Mouse (Mus musculus) frontal cortex, postnatal 10 days (tissue): Measurements from ENCODE around the gene Cbx1.

ENCODE experiments used
- DNase-seq, 2 experiments: peaks; one replicate each; pipeline ENCODE4 v3.0.0; 2022; ENCODE audit warnings: low spot score in 2 of 2, mixed read lengths in 1 of 2

Cbx1 gene

GRCm38 (mm10) chr11:96788871-96789795 is at the start of gene Cbx1:
Cbx1 (plus strand) TSS chr11:96789127.
- DNase-seq, result peak; percentile 83 to 88

DNA sequence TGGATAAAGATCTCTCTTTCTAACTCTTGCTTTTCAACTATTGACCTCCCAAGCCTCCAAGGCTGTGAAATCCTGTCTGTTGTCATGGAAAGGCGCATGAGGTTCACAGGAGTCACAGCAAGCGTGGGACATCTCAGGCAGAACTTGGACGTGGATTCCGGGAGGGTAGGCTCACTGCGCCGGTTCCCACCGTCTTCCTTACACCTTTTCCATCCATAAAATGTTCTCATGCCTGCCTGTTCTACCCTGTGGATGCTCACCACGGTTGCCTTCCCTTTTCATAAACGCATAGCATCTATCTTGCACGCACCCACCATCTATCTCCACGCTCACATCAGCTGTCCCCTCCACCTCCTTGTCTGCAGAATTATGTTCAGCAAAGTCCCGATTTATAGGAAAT is 48.1 kb upstream of the Cbx1 start:
- no peak for DNase-seq

DNA sequence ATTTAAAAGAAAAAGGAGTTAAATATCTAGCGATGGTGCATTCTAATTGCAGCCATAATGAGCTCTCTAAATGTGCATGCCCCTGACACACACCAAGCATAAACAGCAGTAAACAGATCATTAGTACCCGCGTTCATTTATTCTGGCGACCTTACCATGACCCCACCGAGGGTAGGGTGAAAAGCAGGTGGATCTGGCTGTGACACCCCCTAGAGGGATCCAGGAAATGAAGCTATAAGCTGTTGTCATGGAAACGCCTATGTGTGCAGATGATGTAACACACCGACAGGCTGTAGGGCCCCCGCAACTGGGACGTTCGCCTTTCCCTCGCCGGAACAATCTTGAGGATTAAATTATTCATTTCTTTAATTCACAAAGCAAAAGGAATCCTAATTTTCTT is 46.9 kb upstream of the Cbx1 start:
- no peak for DNase-seq

- no peak for DNase-seq
These were observed 45.9 kb upstream of the Cbx1 start for GRCm38 (mm10) chr11:96743000-96743399.

DNA sequence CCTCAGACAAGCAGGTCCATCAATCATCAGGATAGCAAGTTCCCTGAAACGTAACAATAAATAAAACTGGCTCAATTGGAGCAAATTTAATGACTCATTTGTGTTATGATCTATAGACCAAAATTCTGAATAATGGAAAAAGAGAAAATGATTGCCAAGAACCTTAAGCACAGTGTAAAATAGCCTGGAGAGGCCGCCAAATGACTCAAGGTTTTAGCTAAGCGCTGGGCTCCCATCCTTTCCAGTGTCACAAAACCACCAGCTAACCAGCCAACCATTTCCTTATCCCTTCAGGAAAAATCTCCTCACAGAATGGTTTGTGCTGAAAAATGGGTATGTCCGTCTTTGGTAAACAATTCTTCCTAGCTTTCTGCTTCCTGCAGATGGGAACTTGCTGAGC is 45.0 kb upstream of the Cbx1 start:
- no peak for DNase-seq

DNA sequence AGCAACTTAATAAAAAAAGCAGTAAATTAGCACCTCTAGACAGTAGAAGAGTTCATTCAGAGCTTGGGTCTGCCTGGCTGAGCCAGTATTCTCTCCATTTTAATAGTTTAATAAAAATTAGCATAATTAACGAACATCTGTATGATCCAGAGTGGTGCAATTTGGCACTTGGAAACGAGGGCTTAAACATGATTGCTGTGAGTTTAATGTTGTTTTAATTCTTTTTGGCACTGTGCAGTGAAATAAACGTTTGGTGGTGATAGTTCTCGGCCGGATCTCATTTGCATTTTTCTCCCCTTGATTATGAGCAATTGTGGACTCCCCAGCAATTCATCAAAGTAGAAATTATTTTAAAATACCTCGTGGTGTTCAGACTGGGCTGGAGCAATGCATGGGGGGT is 42.3 kb upstream of the Cbx1 start:
- no peak for DNase-seq

DNA sequence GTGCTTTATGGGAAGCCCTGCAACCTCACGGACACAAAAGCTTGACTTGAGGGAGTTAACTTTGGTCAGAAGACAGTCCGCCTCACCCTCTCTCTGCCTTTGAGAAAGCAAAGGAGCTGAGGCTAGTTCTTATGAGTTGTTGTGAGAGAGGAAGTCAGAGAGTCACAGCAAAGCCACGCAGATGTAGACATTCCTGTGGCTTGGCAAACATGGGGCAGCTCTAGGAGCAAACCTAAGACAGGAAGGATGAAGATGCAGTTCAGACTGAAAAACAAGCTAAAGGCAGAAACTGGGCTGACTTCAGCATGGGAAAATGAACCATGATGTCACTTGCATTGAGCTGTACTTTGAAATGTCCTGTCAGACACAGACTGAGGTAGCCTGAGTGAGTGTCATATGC is 41.4 kb upstream of the Cbx1 start:
- no peak for DNase-seq

- no peak for DNase-seq
These were observed 33.6 kb upstream of the Cbx1 start for GRCm38 (mm10) chr11:96755298-96755697.

DNA sequence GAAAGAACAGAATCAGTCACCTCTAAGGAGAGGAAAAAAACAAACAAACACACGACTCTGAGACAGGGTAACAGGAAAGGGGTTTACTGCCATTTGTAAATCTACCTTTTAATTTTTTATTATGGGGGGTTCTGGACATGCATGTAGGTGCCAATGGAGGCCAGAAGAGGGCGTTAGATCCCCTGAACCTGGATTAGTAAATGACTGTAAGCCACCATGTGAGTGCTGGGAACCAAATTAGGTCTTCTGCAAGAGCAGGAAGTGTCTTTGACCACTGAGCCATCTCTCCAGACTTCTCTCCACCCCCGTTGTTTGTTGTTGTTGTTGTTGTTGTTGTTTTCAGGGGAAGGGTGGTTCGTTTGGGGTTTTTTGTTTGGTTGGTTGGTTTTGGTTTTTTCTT is 31.5 kb upstream of the Cbx1 start:
- DNase-seq, result no peak

GRCm38 (mm10) chr11:96758402-96758801 is 30.5 kb upstream of the Cbx1 start:
- no peak for DNase-seq

DNA sequence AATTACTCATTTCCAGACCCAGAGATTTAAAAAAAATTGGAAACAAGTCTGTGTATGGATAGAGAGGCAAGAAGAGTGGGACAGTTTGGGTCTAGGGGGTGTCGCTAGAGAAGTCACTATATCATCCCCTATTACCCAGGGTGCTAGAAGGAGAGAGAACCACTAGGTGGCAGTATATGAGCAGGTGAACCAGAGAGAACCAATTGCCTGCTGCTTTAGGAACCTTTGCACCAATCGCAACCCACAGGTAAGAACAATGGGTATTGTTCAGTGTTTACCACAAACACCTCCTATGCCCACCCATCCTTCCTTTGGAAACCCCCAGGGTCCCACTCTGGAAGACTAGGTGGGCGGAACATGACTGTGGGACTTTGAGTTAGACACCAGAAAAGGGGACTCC is 28.9 kb upstream of the Cbx1 start:
- DNase-seq, result no peak

- DNase-seq, result no peak
These were observed 26.9 kb upstream of the Cbx1 start for GRCm38 (mm10) chr11:96761984-96762383.

GRCm38 (mm10) chr11:96762742-96763470 is 26.0 kb upstream of the Cbx1 start:
- no peak for DNase-seq

GRCm38 (mm10) chr11:96764511-96765350 is 24.2 kb upstream of the Cbx1 start:
- DNase-seq, result no peak

DNA sequence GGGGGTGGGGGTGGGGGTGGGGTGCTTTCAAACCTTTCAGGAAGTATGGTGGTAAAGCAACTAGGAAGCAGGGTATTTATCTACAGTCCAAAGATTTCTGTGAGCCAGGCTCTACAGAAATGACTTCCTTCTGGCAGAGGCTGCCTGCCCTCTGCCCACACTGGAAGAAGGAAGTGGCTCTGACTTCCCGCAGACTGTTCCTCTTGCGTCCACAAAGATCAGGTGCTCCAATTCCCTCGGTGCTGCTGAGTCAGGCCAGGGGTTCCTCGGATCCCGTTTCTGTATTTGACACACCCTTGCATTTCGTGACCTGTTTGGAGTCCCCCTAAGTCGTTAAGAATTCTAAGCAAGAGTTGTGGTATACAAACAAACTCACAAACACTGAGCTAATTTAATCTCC is 23.3 kb upstream of the Cbx1 start:
- DNase-seq, result no peak

DNA sequence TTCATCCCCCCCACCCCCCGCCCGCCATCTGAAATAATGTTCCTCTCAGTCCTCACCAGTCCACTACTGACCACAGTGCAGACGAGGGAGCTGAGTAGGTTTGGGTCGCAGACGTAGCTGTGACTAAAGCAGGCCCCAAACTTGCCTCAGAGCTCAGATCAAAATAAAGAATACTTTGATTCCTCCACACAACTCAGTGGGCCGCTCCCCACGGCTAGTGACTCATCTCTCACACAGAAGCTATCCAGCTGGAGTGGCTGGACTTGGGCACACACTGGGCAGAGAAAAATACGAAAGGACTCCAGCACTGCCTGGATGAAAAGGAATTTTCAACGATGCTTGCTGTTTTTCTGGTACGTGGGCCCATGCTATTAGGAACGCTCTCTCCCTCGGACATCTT is 22.4 kb upstream of the Cbx1 start:
- DNase-seq, result no peak

GRCm38 (mm10) chr11:96767096-96767495 is 21.8 kb upstream of the Cbx1 start:
- no peak for DNase-seq

GRCm38 (mm10) chr11:96768240-96768639 is 20.7 kb upstream of the Cbx1 start:
- DNase-seq, result no peak

DNA sequence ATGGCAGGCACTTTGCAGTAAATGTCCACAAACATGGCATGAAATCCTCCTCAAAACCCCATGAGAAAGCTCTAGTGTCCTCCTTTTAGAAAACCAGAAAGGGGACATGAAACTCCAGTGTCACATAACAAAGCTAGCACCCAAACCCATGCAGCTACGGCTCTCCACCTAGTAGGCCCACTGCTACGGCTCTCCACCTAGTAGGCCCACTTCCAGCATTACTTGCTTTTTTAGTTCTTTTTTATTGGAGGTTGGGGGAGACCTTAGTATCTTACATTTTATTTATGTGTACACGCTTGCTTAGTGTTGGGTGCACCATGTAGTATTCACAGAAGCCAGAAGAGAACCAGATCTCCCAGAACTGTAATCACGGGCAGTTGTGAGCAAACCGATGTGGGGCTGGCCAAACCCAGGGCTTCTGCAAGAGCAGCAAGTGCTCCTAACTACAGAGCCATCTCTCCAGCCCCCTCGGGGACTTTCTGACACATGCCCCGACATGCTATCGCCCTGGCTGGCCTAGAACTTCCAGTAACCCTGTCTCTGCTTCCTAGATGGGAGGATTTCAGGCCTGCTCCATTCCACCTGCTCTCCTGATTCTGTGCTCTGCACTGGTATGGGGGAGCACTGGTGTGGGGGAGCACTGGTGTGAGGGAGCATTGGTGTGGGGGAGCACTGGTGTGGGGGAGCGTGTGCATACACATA is 17.5 kb upstream of the Cbx1 start:
- DNase-seq, result no peak

GRCm38 (mm10) chr11:96772413-96772812 is 16.5 kb upstream of the Cbx1 start:
- no peak for DNase-seq

GRCm38 (mm10) chr11:96774536-96774935 is 14.4 kb upstream of the Cbx1 start:
- no peak for DNase-seq

GRCm38 (mm10) chr11:96775063-96775462 is 13.9 kb upstream of the Cbx1 start:
- DNase-seq, result no peak
